Mouse (Mus musculus) MEL (cell line): ENCODE data around the gene Inpp5a. TPM values are rescaled to one million over a fixed set of nuclear protein-coding genes. Genes with fewer than 3 reads are reported as not detected.

Experiments used
- DNase-seq: peaks from one replicate; pipeline ENCODE4 v3.0.0; 2011; ENCODE audit warnings: low read depth, low spot score
- H3K27ac ChIP-seq: 2 replicates; pipeline ENCODE4 v1.5.1; 2012; ENCODE audit warnings: low read depth, mild to moderate bottlenecking, control low read depth, low read length, moderate library complexity; ENCODE audit not compliant: control insufficient read depth
- H3K27me3 ChIP-seq, 2 experiments: fragments of 150-350 bp in 1 of 2; sonication (generic) in 1 of 2; 2 replicates each; pipeline ENCODE4 v1.6.1; 2012; ENCODE audit warnings: low read length in 2 of 2, mild to moderate bottlenecking in 2 of 2, improper control_type of control experiment in 1 of 2, moderate library complexity in 1 of 2; ENCODE audit not compliant: insufficient read depth in 2 of 2, control insufficient read depth in 1 of 2
- H3K36me3 ChIP-seq, 2 experiments: 2 replicates each; pipeline ENCODE4 v1.6.1; 2012 to 2014; ENCODE audit warnings: low read length in 2 of 2, improper control_type of control experiment in 1 of 2, inconsistent platforms in 1 of 2, mild to moderate bottlenecking in 1 of 2; ENCODE audit not compliant: insufficient read depth in 2 of 2, control insufficient read depth in 1 of 2
- H3K4me1 ChIP-seq, 2 experiments: fragments of 150-350 bp in 1 of 2; sonication (generic) in 1 of 2; 2 replicates each; pipeline ENCODE4 v1.6.1; 2012; ENCODE audit warnings: low read length in 2 of 2, improper control_type of control experiment in 1 of 2, mild to moderate bottlenecking in 1 of 2; ENCODE audit not compliant: insufficient read depth in 2 of 2, control insufficient read depth in 1 of 2
- H3K4me3 ChIP-seq, 2 experiments: fragments of 150-350 bp in 1 of 2; sonication (generic) in 1 of 2; 2 replicates each; pipeline ENCODE4 v1.5.1; 2012; ENCODE audit warnings: low read depth in 2 of 2, low read length in 2 of 2, mild to moderate bottlenecking in 2 of 2, moderate library complexity in 2 of 2, control low read depth in 1 of 2, improper control_type of control experiment in 1 of 2; ENCODE audit not compliant: control insufficient read depth in 1 of 2, insufficient read depth in 1 of 2
- H3K79me2 ChIP-seq: 2 replicates; pipeline ENCODE4 v1.6.1; 2012; ENCODE audit warnings: mild to moderate bottlenecking, low read length, moderate library complexity; ENCODE audit not compliant: control insufficient read depth, poor library complexity, insufficient read depth
- H3K9ac ChIP-seq: 2 replicates; pipeline ENCODE4 v1.6.1; 2012; ENCODE audit warnings: low read depth, mild to moderate bottlenecking, control low read depth, low read length, moderate library complexity; ENCODE audit not compliant: control insufficient read depth, poor library complexity, severe bottlenecking
- H3K9me3 ChIP-seq: fragments of 150-350 bp; sonication (generic); replicated peaks from 2 replicates; pipeline ENCODE4 v1.6.1; 2012; ENCODE audit warnings: mild to moderate bottlenecking, low read length, improper control_type of control experiment, moderate library complexity; ENCODE audit not compliant: insufficient read depth
- BHLHE40 ChIP-seq: IDR thresholded peaks from 2 replicates; pipeline ENCODE4 v1.6.1; 2012; ENCODE audit warnings: low read depth, mild to moderate bottlenecking, inconsistent platforms, low read length, improper control_type of control experiment, borderline replicate concordance
- CHD2 ChIP-seq: IDR thresholded peaks from 2 replicates; pipeline ENCODE4 v1.6.1; 2011; ENCODE audit warnings: low read length, improper control_type of control experiment
- ELF1 ChIP-seq: IDR thresholded peaks from 2 replicates; pipeline ENCODE4 v1.6.1; 2014; ENCODE audit warnings: low read depth, mild to moderate bottlenecking, inconsistent platforms, low read length, improper control_type of control experiment, moderate library complexity
- HCFC1 ChIP-seq: IDR thresholded peaks from 2 replicates; pipeline ENCODE4 v1.6.1; 2012; ENCODE audit warnings: low read depth, mild to moderate bottlenecking, inconsistent platforms, low read length, improper control_type of control experiment, moderate library complexity
- JUND ChIP-seq: IDR thresholded peaks from 2 replicates; pipeline ENCODE4 v1.6.1; 2011; ENCODE audit warnings: low read depth, mild to moderate bottlenecking, improper control_type of control experiment, low read length
- MAFK ChIP-seq: IDR thresholded peaks from 2 replicates; pipeline ENCODE4 v1.6.1; 2011; ENCODE audit warnings: low read depth, mild to moderate bottlenecking, low read length, improper control_type of control experiment, borderline replicate concordance
- MAZ ChIP-seq: IDR thresholded peaks from 2 replicates; pipeline ENCODE4 v1.6.1; 2012; ENCODE audit warnings: low read depth, mild to moderate bottlenecking, inconsistent platforms, low read length, improper control_type of control experiment
- MEF2A ChIP-seq: IDR thresholded peaks from 2 replicates; pipeline ENCODE4 v1.6.1; 2014; ENCODE audit warnings: low read depth, mild to moderate bottlenecking, inconsistent platforms, low read length, improper control_type of control experiment; ENCODE audit not compliant: poor library complexity, insufficient replicate concordance, severe bottlenecking; ENCODE audit errors: extremely low read depth
- MYC ChIP-seq: IDR thresholded peaks from 2 replicates; pipeline ENCODE4 v1.6.1; 2011; ENCODE audit warnings: low read depth, mild to moderate bottlenecking, low read length, improper control_type of control experiment, moderate library complexity
- NELFE ChIP-seq: IDR thresholded peaks from 2 replicates; pipeline ENCODE4 v1.6.1; 2011; ENCODE audit warnings: low read depth, low read length, improper control_type of control experiment
- NRF1 ChIP-seq: IDR thresholded peaks from 2 replicates; pipeline ENCODE4 v1.6.1; 2014; ENCODE audit warnings: low read depth, mild to moderate bottlenecking, inconsistent platforms, low read length, improper control_type of control experiment, moderate library complexity; ENCODE audit not compliant: poor library complexity, insufficient read depth, severe bottlenecking
- POLR2AphosphoS2 ChIP-seq: IDR thresholded peaks from 2 replicates; pipeline ENCODE4 v1.6.1; 2011; ENCODE audit warnings: low read length, improper control_type of control experiment
- POLR2AphosphoS5 ChIP-seq: IDR thresholded peaks from 2 replicates; pipeline ENCODE4 v1.6.1; 2012; ENCODE audit warnings: low read depth, borderline replicate concordance, mild to moderate bottlenecking, inconsistent platforms, low read length, moderate library complexity, mixed read lengths
- RCOR1 ChIP-seq: IDR thresholded peaks from 2 replicates; pipeline ENCODE4 v1.6.1; 2012; ENCODE audit warnings: low read depth, mild to moderate bottlenecking, inconsistent platforms, low read length, improper control_type of control experiment
- SIN3A ChIP-seq: IDR thresholded peaks from 2 replicates; pipeline ENCODE4 v1.6.1; 2012; ENCODE audit warnings: low read length, improper control_type of control experiment, inconsistent platforms
- SMC3 ChIP-seq: IDR thresholded peaks from 2 replicates; pipeline ENCODE4 v1.6.1; 2011; ENCODE audit warnings: low read depth, low read length, improper control_type of control experiment
- TAL1 ChIP-seq: IDR thresholded peaks from 2 replicates; pipeline ENCODE4 v1.6.1; 2012; ENCODE audit warnings: mild to moderate bottlenecking, inconsistent platforms, low read length, moderate library complexity, mixed read lengths
- TBP ChIP-seq: IDR thresholded peaks from 2 replicates; pipeline ENCODE4 v1.8.0; 2011; ENCODE audit warnings: low read depth, low read length, improper control_type of control experiment
- ZC3H11A ChIP-seq: IDR thresholded peaks from 2 replicates; pipeline ENCODE4 v1.6.1; 2012; ENCODE audit warnings: low read depth, mild to moderate bottlenecking, inconsistent platforms, low read length, improper control_type of control experiment
- polyA plus RNA-seq, 2 experiments: library from polyadenylated mRNA; stranded (reverse) in 1 of 2; unstranded in 1 of 2; fragments of >175 nt in 1 of 2; fragments of >200 nt in 1 of 2; gene quantifications; 2 replicates each; pipeline versions ENCODE4 v1.2.1 to v1.2.4; 2012; ENCODE audit warnings: low replicate concordance in 2 of 2, low read depth in 1 of 2; ENCODE audit not compliant: insufficient read length in 2 of 2, insufficient read depth in 1 of 2, missing spikeins in 1 of 2
- total RNA-seq: library from RNA; depleted of rRNA; stranded (reverse); fragments of 300-350 nt; gene quantifications from 2 replicates; pipeline ENCODE4 v1.2.3, GENCODE M21; 2012

The Inpp5a gene
- total and polyA plus RNA-seq, 3 experiments, result 5.7 to 14.4 TPM; not detected in 1

- no peak overlapping the region for H3K4me3 ChIP-seq
- no peak for DNase-seq
- H3K9me3 ChIP-seq, result no peaks in the 10 kb centered on the region
- H3K27me3 ChIP-seq, result no peaks in the 10 kb centered on the region
- H3K36me3 ChIP-seq, result peaks cover 0 to 5% of the 10 kb centered on the region in 2 experiments; a peak in 1 of 4 replicates
- H3K27ac ChIP-seq, result no peak overlapping the region
- peaks cover 3 to 13% of the 10 kb centered on the region in 2 experiments; a peak in 2 of 4 replicates for H3K4me1 ChIP-seq
- H3K9ac ChIP-seq, result no peak overlapping the region
- TF ChIP-seq TAL1, result no peak
- no peak for TF ChIP-seq TBP
- TF ChIP-seq ZC3H11A, result no peak
- no peak for TF ChIP-seq ELF1
- TF ChIP-seq HCFC1, result no peak
- no peak for TF ChIP-seq MEF2A
- TF ChIP-seq NRF1, result no peak
- TF ChIP-seq MYC, result no peak
- no peak for TF ChIP-seq MAFK
- no peak for TF ChIP-seq JUND
- no peak for TF ChIP-seq POLR2AphosphoS5
- TF ChIP-seq BHLHE40, result no peak
- no peak for TF ChIP-seq SIN3A
- TF ChIP-seq SMC3, result no peak
- no peak for TF ChIP-seq CHD2
- no peak for TF ChIP-seq NELFE
- TF ChIP-seq MAZ, result no peak
- TF ChIP-seq, all 39 proteins: peak for 0
- no peaks in the 10 kb centered on the region for H3K79me2 ChIP-seq
Observed at GRCm38 (mm10) chr7:139438601-139438945, 49.7 kb downstream of the Inpp5a start.

- H3K27me3 ChIP-seq, result no peaks in the 10 kb centered on the region
- no peaks in the 10 kb centered on the region for H3K9me3 ChIP-seq
- no peak overlapping the region for H3K4me3 ChIP-seq
- no peaks in the 10 kb centered on the region for H3K79me2 ChIP-seq
- TF ChIP-seq CHD2 (no peak), POLR2AphosphoS2 (no peak), RCOR1 (no peak), NELFE (no peak)
- H3K9ac ChIP-seq, result no peak overlapping the region
- peaks cover 3 to 13% of the 10 kb centered on the region in 2 experiments; a peak in 2 of 4 replicates for H3K4me1 ChIP-seq
- DNase-seq, result no peak
- peaks cover 0 to 5% of the 10 kb centered on the region in 2 experiments; a peak in 1 of 4 replicates for H3K36me3 ChIP-seq
- H3K27ac ChIP-seq, result no peak overlapping the region
Observed at GRCm38 (mm10) chr7:139439031-139439430, 50.1 kb downstream of the Inpp5a start.
